Mouse (Mus musculus) megakaryocyte, adult 5-6 weeks (primary cell): ENCODE measurements around the gene Ptpro. TPM values are rescaled to one million over a fixed set of nuclear protein-coding genes. Genes with fewer than 3 reads are reported as not detected.
"Not testable (repeated sequence)": the region's sequence is repeated elsewhere in the genome, so short reads cannot be mapped to it uniquely, and the experiment has no call there.

Experiments used
- ATAC-seq: 2 replicates; pipeline ENCODE4 v1.8.0; 2016; ENCODE audit warnings: mild to moderate bottlenecking, inconsistent platforms; ENCODE audit not compliant: poor library complexity, severe bottlenecking
- total RNA-seq, 2 experiments: library from RNA; stranded (forward) in 1 of 2; stranded (reverse) in 1 of 2; fragments of 153-499, 151-499 nt in 1 of 2; fragments of 221-1000, 200-1000 nt in 1 of 2; gene quantifications; 2 replicates each; pipeline versions ENCODE4 v1.2.3 to v1.2.4; 2015 to 2017

Gene Ptpro
- total RNA-seq, 2 experiments from 2014 or later = 133 to 141 TPM

GRCm38 (mm10) chr6:137443089-137443488 is 191.0 kb downstream of the Ptpro start:
- no peak for ATAC-seq

- ATAC-seq = not testable (repeated sequence)
Observed at GRCm38 (mm10) chr6:137446116-137446515, 194.0 kb downstream of the Ptpro start.

GRCm38 (mm10) chr6:137455537-137456041 is 203.5 kb downstream of the Ptpro start:
- peak; percentile 93 for ATAC-seq

GRCm38 (mm10) chr6:137456064-137456463 is 203.9 kb downstream of the Ptpro start:
- no peak for ATAC-seq

- no peak for ATAC-seq
Observed at GRCm38 (mm10) chr6:137457210-137457609, 205.1 kb downstream of the Ptpro start.

GRCm38 (mm10) chr6:137458136-137458535 is 206.0 kb downstream of the Ptpro start:
- ATAC-seq = no peak

- ATAC-seq = no peak
Observed at GRCm38 (mm10) chr6:137463771-137464170, 211.7 kb downstream of the Ptpro start.

- ATAC-seq = no peak
Observed at GRCm38 (mm10) chr6:137465253-137465652, 213.1 kb downstream of the Ptpro start.

- ATAC-seq = no peak
Observed at GRCm38 (mm10) chr6:137466256-137466655, 214.1 kb downstream of the Ptpro start.

- no peak for ATAC-seq
Observed at GRCm38 (mm10) chr6:137467696-137468095, 215.6 kb downstream of the Ptpro start.

- ATAC-seq = no peak
Observed at GRCm38 (mm10) chr6:137469541-137469940, 217.4 kb downstream of the Ptpro start.

- ATAC-seq = peak; percentile 83
Observed at GRCm38 (mm10) chr6:137470901-137471598, 218.9 kb downstream of the Ptpro start.

GRCm38 (mm10) chr6:137472129-137472528 is 220.0 kb downstream of the Ptpro start:
- no peak for ATAC-seq

GRCm38 (mm10) chr6:137473433-137473832 is 221.3 kb downstream of the Ptpro start:
- no peak for ATAC-seq

GRCm38 (mm10) chr6:137475695-137476094 is 223.6 kb downstream of the Ptpro start:
- not testable (repeated sequence) for ATAC-seq

- ATAC-seq = no peak
Observed at GRCm38 (mm10) chr6:137482891-137483290, 230.8 kb downstream of the Ptpro start.

GRCm38 (mm10) chr6:137487443-137487842 is 235.3 kb downstream of the Ptpro start:
- ATAC-seq = no peak

- no peak for ATAC-seq
Observed at GRCm38 (mm10) chr6:137490115-137490514, 238.0 kb downstream of the Ptpro start.

GRCm38 (mm10) chr6:137491659-137492058 is 239.5 kb downstream of the Ptpro start:
- no peak for ATAC-seq

- ATAC-seq = no peak
Observed at GRCm38 (mm10) chr6:137492582-137492981, 240.5 kb downstream of the Ptpro start.

GRCm38 (mm10) chr6:137493211-137494135 is 241.4 kb downstream of the Ptpro start:
- no peak for ATAC-seq

GRCm38 (mm10) chr6:137494136-137494475 is 242.0 kb downstream of the Ptpro start:
- no peak for ATAC-seq
